In the genomic region with DNA sequence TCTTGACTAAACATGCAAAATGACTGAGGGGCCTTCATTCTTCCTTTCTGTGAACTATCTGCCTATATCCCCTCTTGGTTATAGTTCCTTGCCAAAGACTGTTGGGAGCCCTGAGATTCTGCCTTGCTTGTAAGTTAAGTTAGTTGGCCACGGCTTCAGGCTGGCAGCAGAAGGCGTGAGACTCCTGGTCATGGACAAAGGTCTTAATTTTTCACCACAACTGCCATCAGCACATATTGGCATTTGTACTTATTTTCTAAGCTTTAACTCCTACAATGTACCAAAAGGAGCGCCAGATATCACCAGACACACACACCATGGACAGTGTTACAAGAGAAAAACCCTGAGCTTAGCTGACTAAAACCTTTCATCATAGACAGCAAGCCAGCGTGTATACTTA, we compare ENCODE assay signal across 23 mouse cellular contexts.
"Had no signal": no experiment of that assay in that cellular context is flagged by ENCODE, and none has a peak within 500 bp of the region (broad histone marks: within the 10 kb centered on the region; RNA-seq: fewer than 3 reads in every experiment).

No protein-coding gene starts in this region.

- H3K27ac ChIP-seq: heart, adult 2 months; heart, embryonic 13.5 days; heart, embryonic 15.5 days; hindbrain, embryonic 13.5 days; hindbrain, embryonic 15.5 days; hindbrain, postnatal 0 days; intestine, embryonic 15.5 days; kidney, postnatal 0 days; limb, embryonic 13.5 days; limb, embryonic 15.5 days; liver, embryonic 14.5 days had no signal

- H3K9me3 ChIP-seq: heart, embryonic 13.5 days; heart, embryonic 15.5 days; hindbrain, embryonic 13.5 days; hindbrain, embryonic 15.5 days; intestine, embryonic 15.5 days; limb, embryonic 13.5 days; limb, embryonic 15.5 days had no signal

- H3K9ac ChIP-seq: heart, embryonic 13.5 days; heart, embryonic 15.5 days; hindbrain, embryonic 13.5 days; hindbrain, embryonic 15.5 days; intestine, embryonic 15.5 days; limb, embryonic 13.5 days; limb, embryonic 15.5 days; liver, embryonic 14.5 days had no signal

- H3K36me3 ChIP-seq: heart, embryonic 13.5 days; heart, embryonic 15.5 days; hindbrain, embryonic 13.5 days; hindbrain, embryonic 15.5 days; intestine, embryonic 15.5 days; limb, embryonic 13.5 days; limb, embryonic 15.5 days had no signal

- H3K27me3 ChIP-seq: heart, embryonic 13.5 days; heart, embryonic 15.5 days; hindbrain, embryonic 13.5 days; hindbrain, embryonic 15.5 days; intestine, embryonic 15.5 days; limb, embryonic 13.5 days; limb, embryonic 15.5 days had no signal

- DNase-seq: gastrocnemius, postnatal 14 days; gastrocnemius, postnatal 36 days; heart, adult 11 months; heart, adult 2 months; heart, postnatal 14 days; heart, postnatal 36 days; kidney, adult 18-20 months; kidney, postnatal 14 days; layer of hippocampus, adult 9-11 months; layer of hippocampus, postnatal 36 days; left cerebral cortex, postnatal 4 days had no signal

- H3K4me3 ChIP-seq: heart, adult 2 months; heart, embryonic 13.5 days; heart, embryonic 15.5 days; hindbrain, embryonic 13.5 days; hindbrain, embryonic 15.5 days; intestine, embryonic 15.5 days; limb, embryonic 13.5 days; limb, embryonic 15.5 days had no signal

- ATAC-seq: hindbrain, postnatal 0 days; intestine, embryonic 15.5 days had no signal

- H3K4me2 ChIP-seq: heart, embryonic 11.5 days; heart, embryonic 13.5 days; heart, embryonic 15.5 days; hindbrain, embryonic 13.5 days; hindbrain, embryonic 15.5 days; intestine, embryonic 15.5 days; limb, embryonic 13.5 days; limb, embryonic 15.5 days; liver, embryonic 11.5 days had no signal

- H3K4me1 ChIP-seq: heart, embryonic 15.5 days; hindbrain, embryonic 13.5 days; hindbrain, embryonic 15.5 days; intestine, embryonic 15.5 days; limb, embryonic 13.5 days; limb, embryonic 15.5 days had no signal
